In genomic region chr1:175464566-175464965, GRCm38 (mm10) we compare ENCODE assay signal across 19 mouse cellular contexts. TPM values are rescaled to one million over a fixed set of nuclear protein-coding genes. Genes with fewer than 3 reads are reported as not detected.
DNase-seq lines count a peak whose midpoint lies in the region; TF ChIP-seq lines count a peak whose summit lies in the region.
"Had no signal": no experiment of that assay in that cellular context is flagged by ENCODE, and none has a peak within 500 bp of the region (broad histone marks: within the 10 kb centered on the region; RNA-seq: fewer than 3 reads in every experiment).

No protein-coding gene starts in this region.

- TF ChIP-seq CTCF in layer of hippocampus, adult 2 months (conservative IDR thresholded peaks at IDR 0.05) = no peak

- H3K4me3 ChIP-seq in layer of hippocampus, adult 2 months = no peak overlapping the region
- H3K4me3 ChIP-seq: embryonic facial prominence, embryonic 12.5 days; embryonic facial prominence, embryonic 15.5 days; gastrocnemius, adult 2 months; hindbrain, embryonic 12.5 days; hindbrain, embryonic 15.5 days had no signal

- peak overlapping the region; percentile 36; the same call in 1 of the 2 replicates for H3K27ac ChIP-seq in layer of hippocampus, adult 2 months
- H3K27ac ChIP-seq: embryonic facial prominence, embryonic 12.5 days; embryonic facial prominence, embryonic 15.5 days; gastrocnemius, adult 2 months; hindbrain, embryonic 12.5 days; hindbrain, embryonic 15.5 days had no signal

- DNase-seq in cerebellum, postnatal 10 days = peak; percentile 65 to 79
- no peak for DNase-seq in cerebellum, adult 9-11 months
- DNase-seq in layer of hippocampus, adult 2 months (ENCODE audit: low spot score in 2 of 2) = peak in 1 of 2 experiments; percentile 43
- DNase-seq in layer of hippocampus, adult 9-10 months (ENCODE audit: low spot score) = no peak
- peak; percentile 42 to 43 for DNase-seq in right cerebral cortex, postnatal 10 days (ENCODE audit: low spot score in 2 of 2)
- DNase-seq in right cerebral cortex, adult 2 months (ENCODE audit: low spot score in 2 of 2) = no peak
- DNase-seq: adrenal gland, adult 8-10 months; adrenal gland, postnatal 25 days; cerebellum, adult 11 months; forebrain, postnatal 0 days; gastrocnemius, adult 2 months; gastrocnemius, postnatal 14 days; heart, adult 11 months had no signal

RNA-seq across cellular contexts. Expression of gene Rgs7, which starts 27.7 kb away (rescaled TPM):
- total RNA-seq in layer of hippocampus, adult 2 months (2021) = 10 to 100 TPM; 81.1 to 81.6 TPM
- total RNA-seq: common myeloid progenitor, adult 5-6 weeks; hematopoietic stem cell, adult 5-6 weeks had no signal

Comparison
In these comparisons a context has a peak if more than half of its experiments do, and no peak if none do; other contexts are left out.
1. DNase-seq: peak in cerebellum, postnatal 10 days (2 of 2) and right cerebral cortex, postnatal 10 days (2 of 2); none in cerebellum, adult 9-11 months (single experiment), layer of hippocampus, adult 9-10 months (single experiment) and right cerebral cortex, adult 2 months (0 of 2).